Comparison of ENCODE assay signal across 16 mouse cellular contexts in the genomic region with DNA sequence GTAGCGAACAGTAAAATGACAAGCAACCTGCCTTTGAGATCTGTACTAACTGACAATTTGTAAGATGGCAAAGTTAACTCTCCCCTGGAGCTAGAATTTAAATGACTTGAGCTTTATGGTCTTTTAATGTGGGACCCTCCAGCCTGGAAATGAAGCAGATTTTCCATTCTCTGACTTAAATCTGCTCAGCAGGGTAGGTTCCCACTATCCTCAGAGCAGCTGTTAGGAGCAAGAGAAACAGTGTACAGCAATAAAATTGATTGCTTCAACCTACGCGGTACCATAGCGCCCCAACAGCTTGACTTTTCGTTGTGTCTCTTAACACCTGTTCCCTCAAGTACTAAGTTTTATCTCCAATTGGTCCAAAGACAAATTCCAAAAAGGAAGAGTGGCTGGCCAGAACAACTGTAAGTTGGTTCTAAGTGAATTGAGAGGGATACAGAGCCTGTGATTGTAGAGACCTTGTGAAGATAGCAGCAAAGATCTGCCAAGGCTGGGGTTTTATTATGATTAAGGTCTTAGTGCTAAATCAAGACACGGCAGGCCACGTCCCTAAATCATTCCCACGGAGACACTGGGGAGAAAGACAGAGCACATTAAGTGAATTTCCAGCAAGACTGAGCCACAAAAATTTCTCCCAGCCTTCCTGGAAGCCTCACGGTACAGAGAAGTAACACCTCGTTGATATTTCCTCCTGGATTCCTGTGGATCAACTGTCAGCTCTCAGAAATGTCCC.
DNase-seq lines count a peak whose midpoint lies in the region; ATAC-seq and TF ChIP-seq lines count a peak whose summit lies in the region.
"Had no signal": no experiment of that assay in that cellular context is flagged by ENCODE, and none has a peak within 500 bp of the region (broad histone marks: within the 10 kb centered on the region; RNA-seq: fewer than 3 reads in every experiment).

No protein-coding gene starts in this region.

- no peak overlapping the region for H3K4me3 ChIP-seq in forebrain, embryonic 15.5 days
- H3K4me3 ChIP-seq in forebrain, embryonic 11.5 days (ENCODE audit: low read depth, low read length): no peak overlapping the region
- no peak overlapping the region for H3K4me3 ChIP-seq in midbrain, postnatal 0 days (ENCODE audit: low read depth, low read length)
- H3K4me3 ChIP-seq in midbrain, embryonic 13.5 days (replicated peaks): no peak overlapping the region
- H3K4me3 ChIP-seq in hindbrain, embryonic 15.5 days: no peak overlapping the region
- H3K4me3 ChIP-seq in neural tube, embryonic 13.5 days: no peak overlapping the region
- H3K4me3 ChIP-seq: embryonic facial prominence, embryonic 13.5 days; liver, embryonic 15.5 days had no signal

- no peaks in the 10 kb centered on the region for H3K27me3 ChIP-seq in forebrain, embryonic 15.5 days
- H3K27me3 ChIP-seq in forebrain, embryonic 11.5 days (ENCODE audit: control insufficient read depth, insufficient read depth, low read length): no peaks in the 10 kb centered on the region
- H3K27me3 ChIP-seq in midbrain, postnatal 0 days (ENCODE audit: insufficient read depth, low read length): no peaks in the 10 kb centered on the region
- H3K27me3 ChIP-seq in midbrain, embryonic 13.5 days: peaks cover 39% of the 10 kb centered on the region
- no peaks in the 10 kb centered on the region for H3K27me3 ChIP-seq in hindbrain, embryonic 15.5 days
- H3K27me3 ChIP-seq in neural tube, embryonic 13.5 days: no peaks in the 10 kb centered on the region
- H3K27me3 ChIP-seq: embryonic facial prominence, embryonic 13.5 days; liver, embryonic 15.5 days had no signal

- no peak for TF ChIP-seq CTCF in midbrain, postnatal 0 days (IDR thresholded peaks at IDR 0.05)

- no peak overlapping the region for H3K4me2 ChIP-seq in forebrain, embryonic 15.5 days (replicated peaks)
- no peak overlapping the region for H3K4me2 ChIP-seq in forebrain, embryonic 11.5 days (ENCODE audit: low read depth, low read length, severe bottlenecking)
- H3K4me2 ChIP-seq in midbrain, postnatal 0 days (ENCODE audit: low read depth, low read length, poor library complexity, severe bottlenecking): no peak overlapping the region
- H3K4me2 ChIP-seq in midbrain, embryonic 13.5 days (replicated peaks): no peak overlapping the region
- no peak overlapping the region for H3K4me2 ChIP-seq in hindbrain, embryonic 15.5 days
- H3K4me2 ChIP-seq in neural tube, embryonic 13.5 days: no peak overlapping the region
- H3K4me2 ChIP-seq: embryonic facial prominence, embryonic 13.5 days; liver, embryonic 15.5 days had no signal

- whole genome bisulfite sequencing in forebrain, embryonic 15.5 days: 73% methylated on average over 10 of the region's 10 CpGs
- 84% methylated on average over 10 of the region's 10 CpGs for WGBS in forebrain, embryonic 11.5 days
- WGBS in midbrain, postnatal 0 days: 68% methylated on average over 10 of the region's 10 CpGs
- WGBS in midbrain, embryonic 13.5 days: 77% methylated on average over 10 of the region's 10 CpGs
- WGBS in hindbrain, embryonic 15.5 days: 54% methylated on average over 10 of the region's 10 CpGs
- WGBS in neural tube, embryonic 13.5 days: 22% methylated on average over 10 of the region's 10 CpGs

- DNase-seq in forebrain, embryonic 11.5 days (ENCODE audit: low spot score): no peak
- peak; percentile 54 for DNase-seq in midbrain, postnatal 0 days (ENCODE audit: low spot score)
- DNase-seq: cerebellum, postnatal 14 days; gastrocnemius, postnatal 36 days; kidney, adult 8-10 months; spleen, adult 18-20 months; thymus, postnatal 25 days had no signal

- H3K9me3 ChIP-seq in forebrain, embryonic 15.5 days: no peaks in the 10 kb centered on the region
- no peaks in the 10 kb centered on the region for H3K9me3 ChIP-seq in forebrain, embryonic 11.5 days (ENCODE audit: control insufficient read depth, low read length)
- H3K9me3 ChIP-seq in midbrain, postnatal 0 days (ENCODE audit: low read length): no peaks in the 10 kb centered on the region
- H3K9me3 ChIP-seq in midbrain, embryonic 13.5 days: no peaks in the 10 kb centered on the region
- H3K9me3 ChIP-seq in hindbrain, embryonic 15.5 days: no peaks in the 10 kb centered on the region
- no peaks in the 10 kb centered on the region for H3K9me3 ChIP-seq in neural tube, embryonic 13.5 days
- H3K9me3 ChIP-seq: embryonic facial prominence, embryonic 13.5 days; liver, embryonic 15.5 days had no signal

- H3K4me1 ChIP-seq in forebrain, embryonic 15.5 days: 0 out of 2 replicates have a peak, but pooled peaks cover 4% of the 10 kb centered on the region
- no peaks in the 10 kb centered on the region for H3K4me1 ChIP-seq in forebrain, embryonic 11.5 days (replicated peaks; ENCODE audit: control insufficient read depth, insufficient read depth, low read length)
- no peaks in the 10 kb centered on the region for H3K4me1 ChIP-seq in midbrain, postnatal 0 days (ENCODE audit: insufficient read depth, low read length)
- peaks cover 3% of the 10 kb centered on the region; the same call in 1 of the 2 replicates for H3K4me1 ChIP-seq in midbrain, embryonic 13.5 days (replicated peaks)
- peaks cover 9% of the 10 kb centered on the region; the same call in 1 of the 2 replicates for H3K4me1 ChIP-seq in hindbrain, embryonic 15.5 days (replicated peaks)
- peaks cover 30% of the 10 kb centered on the region for H3K4me1 ChIP-seq in neural tube, embryonic 13.5 days (replicated peaks)
- H3K4me1 ChIP-seq: embryonic facial prominence, embryonic 13.5 days; liver, embryonic 15.5 days had no signal

- no peak overlapping the region for H3K9ac ChIP-seq in forebrain, embryonic 15.5 days (replicated peaks)
- no peak overlapping the region for H3K9ac ChIP-seq in forebrain, embryonic 11.5 days (ENCODE audit: low read length)
- H3K9ac ChIP-seq in midbrain, postnatal 0 days (replicated peaks; ENCODE audit: low read length, poor library complexity, severe bottlenecking): no peak overlapping the region
- H3K9ac ChIP-seq in midbrain, embryonic 13.5 days (replicated peaks): no peak overlapping the region
- no peak overlapping the region for H3K9ac ChIP-seq in hindbrain, embryonic 15.5 days
- H3K9ac ChIP-seq in neural tube, embryonic 13.5 days: no peak overlapping the region
- H3K9ac ChIP-seq: embryonic facial prominence, embryonic 13.5 days; liver, embryonic 15.5 days had no signal

- ATAC-seq in forebrain, embryonic 15.5 days (replicated peaks): peak; percentile 58; the same call in 1 of the 2 replicates
- no peak for ATAC-seq in forebrain, embryonic 11.5 days (replicated peaks; ENCODE audit: low FRiP score)
- no peak for ATAC-seq in midbrain, postnatal 0 days (ENCODE audit: low FRiP score)
- ATAC-seq in midbrain, embryonic 13.5 days: no peak
- 0 out of 2 replicates have a peak, but pooled peaks have one; percentile 71 for ATAC-seq in hindbrain, embryonic 15.5 days (ENCODE audit: low FRiP score, low read depth)
- ATAC-seq in neural tube, embryonic 13.5 days (ENCODE audit: low read depth): peak; percentile 77
- ATAC-seq in cerebellum, adult (ENCODE audit: insufficient number of reproducible peaks, low FRiP score, low TSS enrichment): no peak
- ATAC-seq in CD4-positive, CD25-positive, alpha-beta regulatory T cell, adult 4 months: no peak

- H3K27ac ChIP-seq in forebrain, embryonic 15.5 days (replicated peaks): no peak overlapping the region
- no peak overlapping the region for H3K27ac ChIP-seq in forebrain, embryonic 11.5 days (ENCODE audit: low read depth, low read length)
- H3K27ac ChIP-seq in midbrain, postnatal 0 days (ENCODE audit: low read depth, low read length): no peak overlapping the region
- no peak overlapping the region for H3K27ac ChIP-seq in midbrain, embryonic 13.5 days
- H3K27ac ChIP-seq in hindbrain, embryonic 15.5 days (replicated peaks): peak overlapping the region; percentile 11; the same call in 1 of the 2 replicates
- H3K27ac ChIP-seq in neural tube, embryonic 13.5 days (replicated peaks): peak overlapping the region; percentile 28; the same call in 1 of the 2 replicates
- H3K27ac ChIP-seq: embryonic facial prominence, embryonic 13.5 days; liver, embryonic 15.5 days; macrophage had no signal

- no peaks in the 10 kb centered on the region for H3K36me3 ChIP-seq in forebrain, embryonic 15.5 days
- no peaks in the 10 kb centered on the region for H3K36me3 ChIP-seq in forebrain, embryonic 11.5 days (ENCODE audit: control insufficient read depth, insufficient read depth, low read length)
- H3K36me3 ChIP-seq in midbrain, postnatal 0 days (ENCODE audit: insufficient read depth, low read length): no peaks in the 10 kb centered on the region
- no peaks in the 10 kb centered on the region for H3K36me3 ChIP-seq in midbrain, embryonic 13.5 days
- H3K36me3 ChIP-seq in hindbrain, embryonic 15.5 days: no peaks in the 10 kb centered on the region
- no peaks in the 10 kb centered on the region for H3K36me3 ChIP-seq in neural tube, embryonic 13.5 days
- H3K36me3 ChIP-seq: embryonic facial prominence, embryonic 13.5 days; liver, embryonic 15.5 days had no signal

Comparison
In these comparisons a context has a peak if more than half of its experiments do, and no peak if none do; other contexts are left out.
1. ATAC-seq: peak in forebrain, embryonic 15.5 days (single experiment), hindbrain, embryonic 15.5 days (single experiment) and neural tube, embryonic 13.5 days (single experiment); none in forebrain, embryonic 11.5 days (single experiment), midbrain, postnatal 0 days (single experiment), midbrain, embryonic 13.5 days (single experiment), cerebellum, adult (single experiment) and CD4-positive, CD25-positive, alpha-beta regulatory T cell, adult 4 months (single experiment).
2. H3K27ac ChIP-seq: peak in hindbrain, embryonic 15.5 days (single experiment) and neural tube, embryonic 13.5 days (single experiment); none in forebrain, embryonic 15.5 days (single experiment), forebrain, embryonic 11.5 days (single experiment), midbrain, postnatal 0 days (single experiment) and midbrain, embryonic 13.5 days (single experiment).